8 mouse cellular contexts compared by ENCODE assay signal in genomic region chr16:10374254-10375011, GRCm38 (mm10). TPM values are rescaled to one million over a fixed set of nuclear protein-coding genes. Genes with fewer than 3 reads are reported as not detected.
DNase-seq lines count a peak whose midpoint lies in the region; ATAC-seq lines count a peak whose summit lies in the region.

No protein-coding gene starts in this region.

- no peak overlapping the region for H3K27ac ChIP-seq in limb, embryonic 12.5 days
- no peak overlapping the region for H3K27ac ChIP-seq in midbrain, embryonic 14.5 days (replicated peaks; ENCODE audit: low read depth, low read length)

- peak; percentile 84 for ATAC-seq in limb, embryonic 12.5 days (ENCODE audit: insufficient number of reproducible peaks, insufficient read depth, low FRiP score, low TSS enrichment, low read depth)
- ATAC-seq in midbrain, embryonic 14.5 days (ENCODE audit: low FRiP score, low TSS enrichment), result peak; percentile 71; the same call in 1 of the 2 replicates

- 0 out of 2 replicates have a peak overlapping the region, but pooled peaks have one; percentile 8 for H3K9ac ChIP-seq in limb, embryonic 12.5 days (replicated peaks)
- 0 out of 2 replicates have a peak overlapping the region, but pooled peaks have one; percentile 24 for H3K9ac ChIP-seq in midbrain, embryonic 14.5 days (replicated peaks; ENCODE audit: low read length)

- intact Hi-C loops in left cerebral cortex, postnatal 36 days (cut with DNase I), result no loop called here

- peak; percentile 37 for DNase-seq in layer of hippocampus, adult 9-11 months
- DNase-seq in layer of hippocampus, adult 8-10 months (ENCODE audit: low spot score in 2 of 2), result no peak
- peak; percentile 83 for DNase-seq in embryo, embryonic 10.5 days (ENCODE audit: low spot score)
- DNase-seq in heart, postnatal 4 days, result peak; percentile 62
- DNase-seq in midbrain, embryonic 14.5 days, result peak; percentile 85
- no peak for DNase-seq in frontal cortex, postnatal 14 days (ENCODE audit: low spot score in 2 of 2)
- no peak for DNase-seq in left cerebral cortex, postnatal 36 days (ENCODE audit: low spot score in 2 of 2)

- 22% methylated on average over 13 of the region's 13 CpGs for WGBS in limb, embryonic 12.5 days
- 23% methylated on average over 13 of the region's 13 CpGs for WGBS in midbrain, embryonic 14.5 days

- no peaks in the 10 kb centered on the region for H3K9me3 ChIP-seq in limb, embryonic 12.5 days
- H3K9me3 ChIP-seq in midbrain, embryonic 14.5 days (ENCODE audit: control insufficient read depth, low read length), result no peaks in the 10 kb centered on the region

- H3K4me2 ChIP-seq in limb, embryonic 12.5 days, result peak overlapping the region; percentile 52
- peak overlapping the region; percentile 49 for H3K4me2 ChIP-seq in midbrain, embryonic 14.5 days (ENCODE audit: low read length)

- peaks cover 2% of the 10 kb centered on the region; the same call in 1 of the 2 replicates for H3K27me3 ChIP-seq in limb, embryonic 12.5 days
- no peaks in the 10 kb centered on the region for H3K27me3 ChIP-seq in midbrain, embryonic 14.5 days (ENCODE audit: control insufficient read depth, insufficient read depth, low read length)

- H3K4me1 ChIP-seq in limb, embryonic 12.5 days (replicated peaks), result peaks cover 32% of the 10 kb centered on the region
- peaks cover 5% of the 10 kb centered on the region; the same call in 1 of the 2 replicates for H3K4me1 ChIP-seq in midbrain, embryonic 14.5 days (ENCODE audit: control insufficient read depth, insufficient read depth, low read length)

- no peak overlapping the region for H3K4me3 ChIP-seq in limb, embryonic 12.5 days (replicated peaks)
- H3K4me3 ChIP-seq in midbrain, embryonic 14.5 days (replicated peaks; ENCODE audit: low read depth, low read length), result peak overlapping the region; percentile 17; the same call in 1 of the 2 replicates

- H3K36me3 ChIP-seq in limb, embryonic 12.5 days, result no peaks in the 10 kb centered on the region
- H3K36me3 ChIP-seq in midbrain, embryonic 14.5 days (ENCODE audit: control insufficient read depth, insufficient read depth, low read length), result no peaks in the 10 kb centered on the region

RNA-seq across cellular contexts. Expression of gene Tekt5, which starts 20.9 kb away (rescaled TPM):
- 1 to 10 TPM; 8.2 to 9.5 (median 9.1) TPM for total RNA-seq in layer of hippocampus, adult 8-10 months (2022)
- total RNA-seq in heart, postnatal 4 days (2021), result under 1 TPM; 0.33 to 0.34 TPM
- polyA plus RNA-seq in limb, embryonic 12.5 days (2016; fragmentation: Nextera tagmentation; extraction: Ambion mirVana), result 0.19 TPM in 1 of 2 replicates, not detected in the other
- polyA plus RNA-seq in midbrain, embryonic 14.5 days (2014; fragmentation: Nextera tagmentation; extraction: Ambion mirVana), result 7.2 and 11.4 TPM in 2 replicates
- total RNA-seq in left cerebral cortex, postnatal 36 days (2021), result 1 to 10 TPM; 7.8 to 8.7 TPM

RNA-seq across cellular contexts. Expression of gene Nubp1, which starts 37.3 kb away (rescaled TPM):
- 10 to 100 TPM; 16.8 to 20.7 (median 17.8) TPM for total RNA-seq in layer of hippocampus, adult 8-10 months (2022)
- 10 to 100 TPM; 18.8 to 18.9 TPM for total RNA-seq in heart, postnatal 4 days (2021)
- polyA plus RNA-seq in limb, embryonic 12.5 days (2016; fragmentation: Nextera tagmentation; extraction: Ambion mirVana), result 80.4 and 82.7 TPM in 2 replicates
- 47.3 and 49.0 TPM in 2 replicates for polyA plus RNA-seq in midbrain, embryonic 14.5 days (2014; fragmentation: Nextera tagmentation; extraction: Ambion mirVana)
- total RNA-seq in left cerebral cortex, postnatal 36 days (2021), result 10 to 100 TPM; 17.4 to 17.6 TPM

Comparison
In these comparisons a context has a peak if more than half of its experiments do, and no peak if none do; other contexts are left out.
1. DNase-seq: peak in layer of hippocampus, adult 9-11 months (single experiment), embryo, embryonic 10.5 days (single experiment), heart, postnatal 4 days (single experiment) and midbrain, embryonic 14.5 days (single experiment); none in layer of hippocampus, adult 8-10 months (0 of 2), frontal cortex, postnatal 14 days (0 of 2) and left cerebral cortex, postnatal 36 days (0 of 2).
2. RNA of gene Tekt5, which starts 20.9 kb away (total RNA-seq): 8.2 to 9.5 TPM in layer of hippocampus, adult 8-10 months and 7.8 to 8.7 TPM in left cerebral cortex, postnatal 36 days; 0.33 to 0.34 TPM in heart, postnatal 4 days; every median in the first group is over 4 times any median in the second.